ENCODE assay signal across 20 mouse cellular contexts in the genomic region with DNA sequence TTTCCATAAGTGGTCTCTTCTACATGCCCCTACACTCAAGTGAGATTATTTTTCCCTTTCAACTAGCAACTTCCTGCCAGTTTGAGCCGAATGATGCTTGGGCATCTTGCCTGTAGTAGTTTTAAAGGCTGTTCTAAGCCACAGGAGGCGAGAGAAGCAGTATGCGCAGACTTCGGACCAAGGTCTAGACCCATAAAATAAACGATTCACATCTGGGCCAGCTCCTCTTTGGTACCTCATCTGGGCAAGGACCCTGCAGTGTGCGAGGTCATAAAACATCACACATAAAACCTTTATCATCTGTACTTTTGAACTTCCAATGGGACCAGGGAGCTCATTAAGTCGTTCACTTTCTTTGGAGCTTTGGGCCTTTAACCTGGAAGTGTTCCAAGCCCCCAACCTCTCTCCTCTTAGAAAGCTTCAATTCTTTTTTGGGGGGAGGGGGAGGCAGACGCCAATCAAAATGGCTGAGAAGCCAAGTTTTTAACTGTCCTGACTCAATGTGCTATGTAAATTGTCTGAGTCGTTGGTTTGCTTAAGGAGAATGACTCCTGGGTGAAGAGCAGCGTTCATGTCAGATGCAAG. TPM values are rescaled to one million over a fixed set of nuclear protein-coding genes. Genes with fewer than 3 reads are reported as not detected.
A peak's percentile ranks its signal among the peaks of the same experiment; 100 is the strongest.
DNase-seq lines count a peak whose midpoint lies in the region; ATAC-seq lines count a peak whose summit lies in the region.
"Had no signal": no experiment of that assay in that cellular context is flagged by ENCODE, and none has a peak within 500 bp of the region (broad histone marks: within the 10 kb centered on the region; RNA-seq: fewer than 3 reads in every experiment).

No protein-coding gene starts in this region.

- peak; percentile 47 for DNase-seq in midbrain, embryonic 11.5 days (ENCODE audit: low spot score, missing footprints)
- DNase-seq in limb, embryonic 11.5 days (ENCODE audit: low spot score) = peak; percentile 65
- DNase-seq in kidney, postnatal 14 days = no peak
- no peak for DNase-seq in spleen, postnatal 10 days (ENCODE audit: low spot score in 2 of 2)
- DNase-seq in Muller cell, postnatal 12 days (ENCODE audit: inconsistent ontology term) = no peak
- DNase-seq: adrenal gland, adult 8-10 months; adrenal gland, postnatal 36 days; cerebellum, adult 11 months; cerebellum, adult 8-10 months; cerebellum, postnatal 14 days; gastrocnemius, adult 2 months; gastrocnemius, postnatal 25 days had no signal

- no peak overlapping the region for H3K4me3 ChIP-seq in midbrain, embryonic 11.5 days (ENCODE audit: low read depth, low read length)
- H3K4me3 ChIP-seq in midbrain, embryonic 13.5 days (replicated peaks) = no peak overlapping the region
- no peak overlapping the region for H3K4me3 ChIP-seq in intestine, embryonic 15.5 days (replicated peaks)
- H3K4me3 ChIP-seq in limb, embryonic 11.5 days (ENCODE audit: low read depth, low read length) = no peak overlapping the region
- no peak overlapping the region for H3K4me3 ChIP-seq in limb, embryonic 15.5 days
- H3K4me3 ChIP-seq: embryonic facial prominence, embryonic 10.5 days; gastrocnemius, adult 2 months; heart, embryonic 12.5 days; hindbrain, embryonic 10.5 days had no signal

- no peak overlapping the region for H3K27ac ChIP-seq in midbrain, embryonic 11.5 days (ENCODE audit: low read depth, low read length)
- no peak overlapping the region for H3K27ac ChIP-seq in midbrain, embryonic 13.5 days
- H3K27ac ChIP-seq in intestine, embryonic 15.5 days = no peak overlapping the region
- no peak overlapping the region for H3K27ac ChIP-seq in limb, embryonic 11.5 days (replicated peaks; ENCODE audit: low read depth, low read length)
- H3K27ac ChIP-seq in limb, embryonic 15.5 days = no peak overlapping the region
- H3K27ac ChIP-seq: embryonic facial prominence, embryonic 10.5 days; gastrocnemius, adult 2 months; hindbrain, embryonic 10.5 days; hindbrain, embryonic 14.5 days had no signal

- H3K9me3 ChIP-seq in midbrain, embryonic 11.5 days (ENCODE audit: control insufficient read depth, low read length) = no peaks in the 10 kb centered on the region
- H3K9me3 ChIP-seq in midbrain, embryonic 13.5 days = no peaks in the 10 kb centered on the region
- no peaks in the 10 kb centered on the region for H3K9me3 ChIP-seq in intestine, embryonic 15.5 days
- H3K9me3 ChIP-seq in limb, embryonic 11.5 days (ENCODE audit: control insufficient read depth, low read length) = no peaks in the 10 kb centered on the region
- H3K9me3 ChIP-seq in limb, embryonic 15.5 days = no peaks in the 10 kb centered on the region
- H3K9me3 ChIP-seq: embryonic facial prominence, embryonic 10.5 days; heart, embryonic 12.5 days; hindbrain, embryonic 10.5 days had no signal

- no peak for ATAC-seq in midbrain, embryonic 11.5 days (ENCODE audit: low FRiP score)
- ATAC-seq in midbrain, embryonic 13.5 days = no peak
- ATAC-seq in intestine, embryonic 15.5 days = peak; percentile 85
- ATAC-seq in limb, embryonic 11.5 days (ENCODE audit: insufficient number of reproducible peaks, low FRiP score, low TSS enrichment, low read depth) = peak; percentile 65
- ATAC-seq in limb, embryonic 15.5 days (ENCODE audit: insufficient number of reproducible peaks, low FRiP score, low TSS enrichment, low read depth) = peak; percentile 68; the same call in 1 of the 2 replicates
- ATAC-seq: forebrain, embryonic 16.5 days had no signal

- H3K4me1 ChIP-seq in midbrain, embryonic 11.5 days (ENCODE audit: control insufficient read depth, insufficient read depth, low read length) = peaks cover 5% of the 10 kb centered on the region
- no peaks in the 10 kb centered on the region; the same call in 1 of the 2 replicates for H3K4me1 ChIP-seq in midbrain, embryonic 13.5 days (replicated peaks)
- H3K4me1 ChIP-seq in intestine, embryonic 15.5 days (replicated peaks) = 0 out of 2 replicates have a peak, but pooled peaks cover 8% of the 10 kb centered on the region
- H3K4me1 ChIP-seq in limb, embryonic 11.5 days (ENCODE audit: control insufficient read depth, insufficient read depth, low read length) = peaks cover 23% of the 10 kb centered on the region; the same call in 1 of the 2 replicates
- H3K4me1 ChIP-seq in limb, embryonic 15.5 days = peaks cover 39% of the 10 kb centered on the region

- no peak overlapping the region for H3K4me2 ChIP-seq in midbrain, embryonic 11.5 days
- H3K4me2 ChIP-seq in midbrain, embryonic 13.5 days (replicated peaks) = no peak overlapping the region
- no peak overlapping the region for H3K4me2 ChIP-seq in intestine, embryonic 15.5 days (replicated peaks)
- H3K4me2 ChIP-seq in limb, embryonic 11.5 days (ENCODE audit: low read depth, severe bottlenecking) = no peak overlapping the region
- H3K4me2 ChIP-seq in limb, embryonic 15.5 days = no peak overlapping the region
- H3K4me2 ChIP-seq: heart, embryonic 12.5 days; hindbrain, embryonic 14.5 days had no signal

- no peak overlapping the region for H3K9ac ChIP-seq in midbrain, embryonic 11.5 days (ENCODE audit: low read length)
- no peak overlapping the region for H3K9ac ChIP-seq in midbrain, embryonic 13.5 days (replicated peaks)
- H3K9ac ChIP-seq in intestine, embryonic 15.5 days = no peak overlapping the region
- no peak overlapping the region for H3K9ac ChIP-seq in limb, embryonic 11.5 days (ENCODE audit: low read length)
- H3K9ac ChIP-seq in limb, embryonic 15.5 days = no peak overlapping the region
- H3K9ac ChIP-seq: heart, embryonic 12.5 days; hindbrain, embryonic 14.5 days had no signal

- H3K27me3 ChIP-seq in midbrain, embryonic 11.5 days (ENCODE audit: control insufficient read depth, insufficient read depth, low read length) = no peaks in the 10 kb centered on the region
- no peaks in the 10 kb centered on the region for H3K27me3 ChIP-seq in midbrain, embryonic 13.5 days
- no peaks in the 10 kb centered on the region for H3K27me3 ChIP-seq in intestine, embryonic 15.5 days (replicated peaks)
- no peaks in the 10 kb centered on the region for H3K27me3 ChIP-seq in limb, embryonic 11.5 days (ENCODE audit: control insufficient read depth, insufficient read depth, low read length)
- peaks cover 28% of the 10 kb centered on the region; the same call in 1 of the 2 replicates for H3K27me3 ChIP-seq in limb, embryonic 15.5 days
- H3K27me3 ChIP-seq: heart, embryonic 12.5 days had no signal

- WGBS in midbrain, embryonic 11.5 days = 80% methylated on average over 10 of the region's 10 CpGs
- 64% methylated on average over 10 of the region's 10 CpGs for WGBS in midbrain, embryonic 13.5 days
- WGBS in intestine, embryonic 15.5 days = 48% methylated on average over 10 of the region's 10 CpGs
- WGBS in limb, embryonic 11.5 days = 22% methylated on average over 10 of the region's 10 CpGs
- 23% methylated on average over 10 of the region's 10 CpGs for WGBS in limb, embryonic 15.5 days

- H3K36me3 ChIP-seq in midbrain, embryonic 11.5 days (ENCODE audit: control insufficient read depth, insufficient read depth, low read length) = no peaks in the 10 kb centered on the region
- no peaks in the 10 kb centered on the region; the same call in 1 of the 2 replicates for H3K36me3 ChIP-seq in midbrain, embryonic 13.5 days
- H3K36me3 ChIP-seq in intestine, embryonic 15.5 days = no peaks in the 10 kb centered on the region
- no peaks in the 10 kb centered on the region for H3K36me3 ChIP-seq in limb, embryonic 11.5 days (ENCODE audit: control insufficient read depth, insufficient read depth, low read length)
- 0 out of 2 replicates have a peak, but pooled peaks cover 3% of the 10 kb centered on the region for H3K36me3 ChIP-seq in limb, embryonic 15.5 days
- H3K36me3 ChIP-seq: embryonic facial prominence, embryonic 10.5 days; heart, embryonic 12.5 days; hindbrain, embryonic 10.5 days had no signal

RNA-seq across cellular contexts. Expression of gene Dicer1, which starts 17.5 kb away (rescaled TPM):
- polyA plus RNA-seq in midbrain, embryonic 11.5 days (2014; fragmentation: Nextera tagmentation; extraction: Ambion mirVana) = 25.5 and 26.4 TPM in 2 replicates
- 52.3 and 53.9 TPM in 2 replicates for polyA plus RNA-seq in midbrain, embryonic 13.5 days (2015; fragmentation: Nextera tagmentation; extraction: Ambion mirVana)
- polyA plus RNA-seq in intestine, embryonic 15.5 days (2015; fragmentation: Nextera tagmentation; extraction: Ambion mirVana) = 30.4 and 30.6 TPM in 2 replicates
- polyA plus RNA-seq in limb, embryonic 11.5 days (2014; fragmentation: Nextera tagmentation; extraction: Ambion mirVana) = 36.9 and 38.7 TPM in 2 replicates
- 20.5 and 27.9 TPM in 2 replicates for polyA plus RNA-seq in limb, embryonic 15.5 days (2015; fragmentation: Nextera tagmentation; extraction: Ambion mirVana)

Comparison
In these comparisons a context has a peak if more than half of its experiments do, and no peak if none do; other contexts are left out.
1. ATAC-seq: peak in intestine, embryonic 15.5 days (single experiment), limb, embryonic 11.5 days (single experiment) and limb, embryonic 15.5 days (single experiment); none in midbrain, embryonic 11.5 days (single experiment) and midbrain, embryonic 13.5 days (single experiment).
2. DNase-seq: peak in midbrain, embryonic 11.5 days (single experiment) and limb, embryonic 11.5 days (single experiment); none in kidney, postnatal 14 days (single experiment), spleen, postnatal 10 days (0 of 2) and Muller cell, postnatal 12 days (single experiment).